Comparison of ENCODE assay signal across 8 mouse cellular contexts in the genomic region with DNA sequence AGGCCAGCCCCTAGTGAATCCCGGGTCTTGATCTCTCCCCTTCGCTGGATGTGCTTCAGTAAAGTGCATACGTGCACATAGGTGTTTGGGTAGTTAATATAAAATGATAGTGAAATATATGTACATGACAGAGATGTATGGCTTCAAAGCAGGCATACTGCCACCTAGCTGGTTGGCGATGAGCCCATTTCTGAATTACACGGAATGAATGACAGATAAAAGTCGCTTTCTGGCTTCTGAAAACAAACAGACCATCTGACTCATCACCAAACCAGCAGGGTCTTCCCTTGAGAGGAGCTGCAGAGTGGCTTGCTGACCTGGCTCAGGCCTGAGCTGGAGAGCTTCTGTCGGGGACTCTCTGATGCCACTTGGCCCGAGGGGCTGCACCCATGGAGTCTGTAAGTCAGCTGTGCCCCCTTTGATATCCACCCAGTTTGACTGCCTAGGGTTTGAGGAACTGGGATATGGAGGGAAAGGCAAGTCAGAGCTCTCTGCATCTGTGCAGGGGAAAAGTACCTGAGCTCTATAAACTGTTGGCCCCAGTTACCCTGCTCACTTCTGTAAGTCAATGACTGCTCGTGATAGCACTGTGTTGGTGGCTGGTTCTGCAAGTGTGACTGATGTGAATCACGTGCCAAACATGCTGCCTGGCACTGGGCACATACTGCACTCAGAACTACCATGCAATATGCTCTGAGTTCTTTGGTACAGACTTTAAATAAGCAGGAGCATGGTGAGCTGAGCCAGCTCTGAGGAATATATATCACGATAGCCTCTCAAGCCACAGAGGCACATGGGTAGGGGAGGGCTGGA.
DNase-seq lines count a peak whose midpoint lies in the region.
"Had no signal": no experiment of that assay in that cellular context is flagged by ENCODE, and none has a peak within 500 bp of the region (broad histone marks: within the 10 kb centered on the region; RNA-seq: fewer than 3 reads in every experiment).

No protein-coding gene starts in this region.

- 0 out of 2 replicates have a peak, but pooled peaks cover 4% of the 10 kb centered on the region for H3K27me3 ChIP-seq in heart, embryonic 10.5 days (ENCODE audit: insufficient read depth, poor library complexity, severe bottlenecking)

- H3K4me1 ChIP-seq in heart, embryonic 10.5 days = peaks cover 9% of the 10 kb centered on the region; the same call in 1 of the 2 replicates

- no peak overlapping the region for H3K4me3 ChIP-seq in heart, embryonic 10.5 days
- H3K4me3 ChIP-seq: limb, embryonic 15.5 days had no signal

- H3K36me3 ChIP-seq in heart, embryonic 10.5 days = no peaks in the 10 kb centered on the region
- H3K36me3 ChIP-seq: limb, embryonic 15.5 days had no signal

- no peaks in the 10 kb centered on the region for H3K9me3 ChIP-seq in heart, embryonic 10.5 days
- H3K9me3 ChIP-seq: limb, embryonic 15.5 days had no signal

- WGBS in heart, embryonic 10.5 days = 60% methylated on average over 11 of the region's 11 CpGs

- intact Hi-C loops in heart, postnatal 14 days (cut with DNase I) = loop anchor here (10.0 kb wide), 1 partner anchor 416 kb away; no protein-coding TSS in a partner anchor
- intact Hi-C loops in left cerebral cortex, postnatal 14 days (cut with DNase I) = no loop called here

- no peak overlapping the region; the same call in 1 of the 2 replicates for H3K27ac ChIP-seq in heart, embryonic 10.5 days
- H3K27ac ChIP-seq: limb, embryonic 15.5 days had no signal

- DNase-seq in heart, embryonic 10.5 days (ENCODE audit: low spot score) = peak; percentile 64
- DNase-seq in heart, postnatal 14 days = no peak
- peak; percentile 33 to 52 for DNase-seq in left cerebral cortex, postnatal 14 days (ENCODE audit: low spot score in 2 of 2)
- no peak for DNase-seq in left cerebral cortex, adult 11 months (ENCODE audit: low spot score)
- DNase-seq in 3T3-L1 (ENCODE audit: low read depth, low spot score) = peak; percentile 90
- DNase-seq in NIH3T3 (ENCODE audit: low read depth) = peak; percentile 77
- DNase-seq in gastrocnemius, adult 18-20 months (ENCODE audit: low spot score) = no peak

Comparison
In these comparisons a context has a peak if more than half of its experiments do, and no peak if none do; other contexts are left out.
1. DNase-seq: peak in heart, embryonic 10.5 days (single experiment), left cerebral cortex, postnatal 14 days (2 of 2), 3T3-L1 (single experiment) and NIH3T3 (single experiment); none in heart, postnatal 14 days (0 of 2), left cerebral cortex, adult 11 months (single experiment) and gastrocnemius, adult 18-20 months (single experiment).